11 mouse cellular contexts compared by ENCODE assay signal in the genomic region with DNA sequence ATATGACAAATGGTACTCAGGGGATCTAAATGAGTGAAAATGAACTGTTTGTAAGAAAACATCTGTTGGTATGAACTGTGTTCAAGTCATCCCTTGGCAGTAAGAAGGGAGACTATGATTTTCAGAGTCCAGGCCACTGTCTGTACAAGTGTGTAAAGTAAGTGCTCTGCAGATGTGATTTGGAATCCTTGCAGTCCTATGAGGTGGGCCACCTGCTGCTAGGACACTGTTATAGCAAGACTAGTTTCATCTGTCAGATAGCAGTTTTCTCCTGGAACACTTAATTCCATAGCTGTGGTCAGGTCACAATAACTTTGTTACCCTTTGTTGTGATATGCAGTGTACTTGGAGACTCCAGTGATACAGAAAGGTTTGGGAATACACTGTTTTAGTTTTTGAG. TPM values are rescaled to one million over a fixed set of nuclear protein-coding genes. Genes with fewer than 3 reads are reported as not detected.
A peak's percentile ranks its signal among the peaks of the same experiment; 100 is the strongest.
DNase-seq lines count a peak whose midpoint lies in the region; ATAC-seq and TF ChIP-seq lines count a peak whose summit lies in the region.
"Had no signal": no experiment of that assay in that cellular context is flagged by ENCODE, and none has a peak within 500 bp of the region (broad histone marks: within the 10 kb centered on the region; RNA-seq: fewer than 3 reads in every experiment).

No protein-coding gene starts in this region.

- H3K4me2 ChIP-seq in embryonic facial prominence, embryonic 11.5 days (ENCODE audit: low read depth, low read length), result no peak overlapping the region
- H3K4me2 ChIP-seq: limb, embryonic 13.5 days had no signal

- no peak overlapping the region for H3K27ac ChIP-seq in embryonic facial prominence, embryonic 11.5 days (replicated peaks; ENCODE audit: low read depth, low read length)
- H3K27ac ChIP-seq in embryonic facial prominence, embryonic 10.5 days (replicated peaks), result no peak overlapping the region
- H3K27ac ChIP-seq in layer of hippocampus, adult 2 months, result no peak overlapping the region
- H3K27ac ChIP-seq: forebrain, embryonic 10.5 days; limb, embryonic 13.5 days had no signal

- H3K36me3 ChIP-seq in embryonic facial prominence, embryonic 11.5 days (replicated peaks; ENCODE audit: control insufficient read depth, insufficient read depth, low read depth, low read length), result no peaks in the 10 kb centered on the region
- H3K36me3 ChIP-seq in embryonic facial prominence, embryonic 10.5 days (replicated peaks), result peaks cover 65% of the 10 kb centered on the region

- no peak overlapping the region for H3K9ac ChIP-seq in embryonic facial prominence, embryonic 11.5 days (replicated peaks; ENCODE audit: low read length)
- H3K9ac ChIP-seq: limb, embryonic 13.5 days had no signal

- no peaks in the 10 kb centered on the region for H3K4me1 ChIP-seq in embryonic facial prominence, embryonic 11.5 days (ENCODE audit: control insufficient read depth, insufficient read depth, low read length)
- no peaks in the 10 kb centered on the region for H3K4me1 ChIP-seq in embryonic facial prominence, embryonic 10.5 days
- H3K4me1 ChIP-seq: forebrain, embryonic 10.5 days; limb, embryonic 13.5 days had no signal

- H3K4me3 ChIP-seq in embryonic facial prominence, embryonic 11.5 days (ENCODE audit: low read depth, low read length), result no peak overlapping the region
- no peak overlapping the region for H3K4me3 ChIP-seq in embryonic facial prominence, embryonic 10.5 days
- H3K4me3 ChIP-seq in layer of hippocampus, adult 2 months, result no peak overlapping the region
- H3K4me3 ChIP-seq: forebrain, embryonic 10.5 days; limb, embryonic 13.5 days had no signal

- H3K9me3 ChIP-seq in embryonic facial prominence, embryonic 11.5 days (replicated peaks; ENCODE audit: control insufficient read depth, low read length), result no peaks in the 10 kb centered on the region
- no peaks in the 10 kb centered on the region for H3K9me3 ChIP-seq in embryonic facial prominence, embryonic 10.5 days
- H3K9me3 ChIP-seq: forebrain, embryonic 10.5 days; limb, embryonic 13.5 days had no signal

- peak; percentile 69 for TF ChIP-seq CTCF in layer of hippocampus, adult 2 months (conservative IDR thresholded peaks at IDR 0.05)

- no peak for ATAC-seq in embryonic facial prominence, embryonic 11.5 days (replicated peaks; ENCODE audit: insufficient number of reproducible peaks, low FRiP score, low TSS enrichment, low read depth)

- peak; percentile 14 for DNase-seq in embryonic facial prominence, embryonic 11.5 days (ENCODE audit: low spot score)
- no peak for DNase-seq in embryonic facial prominence, embryonic 10.5 days (ENCODE audit: low spot score)
- no peak for DNase-seq in layer of hippocampus, adult 2 months (ENCODE audit: low spot score in 2 of 2)
- no peak for DNase-seq in layer of hippocampus, postnatal 36 days
- DNase-seq in CD4-positive helper T cell, adult 2 months (ENCODE audit: low read depth, low spot score), result peak; percentile 11
- peak; percentile 1 for DNase-seq in forelimb bud, embryonic 11.5 days (ENCODE audit: low read depth, low spot score)
- no peak for DNase-seq in Muller cell, postnatal 12 days (ENCODE audit: inconsistent ontology term)
- no peak for DNase-seq in urinary bladder, postnatal 10 days (ENCODE audit: low spot score)
- DNase-seq: kidney, postnatal 14 days had no signal

- no peaks in the 10 kb centered on the region for H3K27me3 ChIP-seq in embryonic facial prominence, embryonic 11.5 days (ENCODE audit: control insufficient read depth, insufficient read depth, low read length)
- no peaks in the 10 kb centered on the region for H3K27me3 ChIP-seq in embryonic facial prominence, embryonic 10.5 days (replicated peaks; ENCODE audit: low read depth, poor library complexity, severe bottlenecking)
- H3K27me3 ChIP-seq: limb, embryonic 13.5 days had no signal

RNA-seq across cellular contexts. Expression of a gene that starts 36.2 kb away (rescaled TPM):
- 30.3 and 30.5 TPM in 2 replicates for polyA plus RNA-seq in embryonic facial prominence, embryonic 11.5 days (2014; fragmentation: Nextera tagmentation; extraction: Ambion mirVana)
- 26.3 and 26.5 TPM in 2 replicates for polyA plus RNA-seq in embryonic facial prominence, embryonic 10.5 days (2016; fragmentation: Nextera tagmentation; extraction: Ambion mirVana)
- total RNA-seq in layer of hippocampus, adult 2 months (2021), result 10 to 100 TPM; 36.5 to 38.6 TPM
- 10 to 100 TPM; 36.3 to 41.9 TPM for total RNA-seq in layer of hippocampus, postnatal 36 days (2021)

Comparison
In these comparisons a context has a peak if more than half of its experiments do, and no peak if none do; other contexts are left out.
1. DNase-seq: peak in embryonic facial prominence, embryonic 11.5 days (single experiment), CD4-positive helper T cell, adult 2 months (single experiment) and forelimb bud, embryonic 11.5 days (single experiment); none in embryonic facial prominence, embryonic 10.5 days (single experiment), layer of hippocampus, adult 2 months (0 of 2), layer of hippocampus, postnatal 36 days (0 of 2), Muller cell, postnatal 12 days (single experiment) and urinary bladder, postnatal 10 days (single experiment).